Mouse (Mus musculus) embryo, embryonic 11.5 days (tissue): ENCODE results near the gene Hist2h2aa1.
A peak's percentile ranks its signal among the peaks of the same experiment; 100 is the strongest.
"Not testable (repeated sequence)": the region's sequence is repeated elsewhere in the genome, so short reads cannot be mapped to it uniquely, and the experiment has no call there.

Experiments
- DNase-seq: peaks from one replicate; pipeline ENCODE4 v3.0.0-alpha.2; 2012; ENCODE audit warnings: low read depth, low spot score

The Hist2h2aa1 gene

DNA sequence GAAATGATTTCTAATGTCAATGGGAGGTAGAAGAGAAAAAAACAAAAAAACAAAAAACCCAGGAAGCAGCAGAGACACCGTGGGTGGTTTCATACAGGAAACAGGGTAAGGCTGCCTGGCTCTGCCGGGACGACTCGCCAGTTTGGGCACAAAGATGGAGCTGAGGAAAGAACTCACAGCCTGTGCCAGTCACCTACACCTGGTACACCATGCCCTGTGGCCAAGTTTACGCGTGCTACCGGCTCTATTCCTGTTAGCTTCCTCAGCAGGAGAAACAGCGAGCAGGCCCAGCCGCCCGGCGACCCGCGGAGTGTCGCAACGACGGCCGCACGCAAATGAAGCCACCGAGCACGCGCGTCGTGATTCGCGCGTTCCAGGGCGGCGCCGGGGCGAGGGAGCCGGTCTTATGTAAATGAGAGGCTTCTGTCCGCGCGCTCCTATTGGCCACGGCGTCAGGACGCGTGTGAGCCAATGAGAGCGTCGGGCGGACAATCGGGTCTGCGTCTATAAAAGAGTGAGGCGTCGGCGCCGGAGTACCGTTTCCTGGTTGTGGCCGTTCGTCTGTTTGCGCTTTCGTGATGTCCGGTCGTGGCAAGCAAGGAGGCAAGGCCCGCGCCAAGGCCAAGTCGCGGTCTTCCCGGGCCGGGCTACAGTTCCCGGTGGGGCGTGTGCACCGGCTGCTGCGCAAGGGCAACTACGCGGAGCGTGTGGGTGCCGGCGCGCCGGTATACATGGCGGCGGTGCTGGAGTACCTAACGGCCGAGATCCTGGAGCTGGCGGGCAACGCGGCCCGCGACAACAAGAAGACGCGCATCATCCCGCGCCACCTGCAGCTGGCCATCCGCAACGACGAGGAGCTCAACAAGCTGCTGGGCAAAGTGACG, at the start of gene Hist2h2aa1:
Hist2h2aa1 (plus strand) TSS at position 495 of the 884 bp plus-strand sequence.
- not testable (repeated sequence) for DNase-seq

GRCm38 (mm10) chr3:96195616-96196313, 49.5 kb upstream of the Hist2h2aa1 start:
- DNase-seq, result no peak

GRCm38 (mm10) chr3:96196437-96197128, 48.7 kb upstream of the Hist2h2aa1 start:
- no peak for DNase-seq

GRCm38 (mm10) chr3:96197129-96197749, 48.1 kb upstream of the Hist2h2aa1 start:
- DNase-seq, result peak; percentile 85

- DNase-seq, result no peak
Observed at GRCm38 (mm10) chr3:96198181-96198580, 47.1 kb upstream of the Hist2h2aa1 start.

GRCm38 (mm10) chr3:96198601-96199251, 46.6 kb upstream of the Hist2h2aa1 start:
- not testable (repeated sequence) for DNase-seq

DNA sequence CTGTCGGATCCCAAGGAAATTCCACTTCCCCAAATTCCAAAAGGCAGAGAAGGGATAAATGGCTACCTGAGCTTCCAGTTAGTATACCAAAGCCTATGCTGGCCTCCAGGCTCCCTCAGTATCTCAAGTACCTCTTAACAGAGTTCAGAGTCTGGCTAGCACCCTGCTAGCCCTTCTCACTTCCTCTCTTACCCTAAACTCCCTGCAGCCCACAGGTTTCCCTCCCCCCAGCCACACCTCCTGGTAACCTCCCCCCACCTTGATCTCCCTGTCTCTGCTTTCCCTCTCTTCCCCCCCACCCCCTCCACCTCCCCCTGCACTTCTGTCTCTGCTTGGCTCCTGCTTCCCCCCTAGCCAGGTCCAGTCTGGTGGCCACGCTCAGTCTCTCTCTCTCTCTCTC, 45.6 kb upstream of the Hist2h2aa1 start:
- no peak for DNase-seq

GRCm38 (mm10) chr3:96207819-96208218, 37.5 kb upstream of the Hist2h2aa1 start:
- DNase-seq, result no peak

DNA sequence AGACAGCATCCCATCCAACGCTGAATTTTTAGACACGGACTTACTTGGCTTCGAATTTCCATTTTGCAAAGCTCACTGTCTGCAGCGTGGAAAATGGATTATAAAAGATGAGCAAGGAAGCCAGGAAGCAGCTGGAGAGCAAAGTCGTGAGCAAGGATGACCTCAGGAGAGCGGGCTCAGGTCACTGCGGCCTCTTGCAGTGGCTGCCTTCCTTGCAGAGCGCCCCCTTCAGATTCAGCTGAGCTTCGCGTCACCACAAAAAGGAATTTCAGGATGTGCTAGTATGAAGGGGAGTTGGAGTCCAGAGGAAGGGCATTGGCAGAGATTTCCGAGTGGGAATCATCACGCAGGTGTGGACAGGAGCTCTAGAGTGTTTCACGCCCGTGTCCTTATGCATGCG, 36.1 kb upstream of the Hist2h2aa1 start:
- no peak for DNase-seq

- DNase-seq, result no peak
Observed at GRCm38 (mm10) chr3:96219191-96219641, 26.1 kb upstream of the Hist2h2aa1 start.

- DNase-seq, result no peak
Observed at GRCm38 (mm10) chr3:96219661-96220130, 25.6 kb upstream of the Hist2h2aa1 start, which contains the start of the genes Bola1 and Hist2h2ab. Gene Bola1 (minus strand): TSS chr3:96219709. Gene Hist2h2ab (plus strand): TSS chr3:96219865.

DNA sequence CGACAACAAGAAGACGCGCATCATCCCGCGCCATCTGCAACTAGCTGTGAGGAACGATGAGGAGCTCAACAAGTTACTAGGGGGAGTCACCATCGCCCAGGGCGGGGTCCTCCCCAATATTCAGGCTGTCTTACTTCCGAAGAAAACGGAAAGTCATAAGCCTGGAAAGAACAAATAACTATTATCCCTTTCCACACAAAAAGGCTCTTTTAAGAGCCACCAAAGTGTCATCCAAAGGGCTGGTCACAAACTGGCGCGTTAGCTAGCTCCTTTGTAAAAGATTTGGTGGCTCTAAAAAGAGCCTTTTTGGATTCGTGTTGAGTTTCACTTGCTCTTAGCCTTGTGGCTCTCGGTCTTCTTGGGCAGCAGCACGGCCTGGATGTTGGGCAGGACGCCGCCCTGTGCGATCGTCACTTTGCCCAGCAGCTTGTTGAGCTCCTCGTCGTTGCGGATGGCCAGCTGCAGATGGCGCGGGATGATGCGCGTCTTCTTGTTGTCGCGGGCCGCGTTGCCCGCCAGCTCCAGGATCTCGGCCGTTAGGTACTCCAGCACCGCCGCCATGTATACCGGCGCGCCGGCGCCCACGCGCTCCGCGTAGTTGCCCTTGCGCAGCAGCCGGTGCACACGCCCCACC, 25.0 kb upstream of the Hist2h2aa1 start:
- DNase-seq, result not testable (repeated sequence)

- peak; percentile 85 for DNase-seq
Observed at GRCm38 (mm10) chr3:96220765-96221639, 24.3 kb upstream of the Hist2h2aa1 start, which contains the start of the genes Hist2h2ac and Hist2h2be. Gene Hist2h2ac (minus strand): TSS chr3:96220880. Gene Hist2h2be (plus strand): TSS chr3:96221119.

DNA sequence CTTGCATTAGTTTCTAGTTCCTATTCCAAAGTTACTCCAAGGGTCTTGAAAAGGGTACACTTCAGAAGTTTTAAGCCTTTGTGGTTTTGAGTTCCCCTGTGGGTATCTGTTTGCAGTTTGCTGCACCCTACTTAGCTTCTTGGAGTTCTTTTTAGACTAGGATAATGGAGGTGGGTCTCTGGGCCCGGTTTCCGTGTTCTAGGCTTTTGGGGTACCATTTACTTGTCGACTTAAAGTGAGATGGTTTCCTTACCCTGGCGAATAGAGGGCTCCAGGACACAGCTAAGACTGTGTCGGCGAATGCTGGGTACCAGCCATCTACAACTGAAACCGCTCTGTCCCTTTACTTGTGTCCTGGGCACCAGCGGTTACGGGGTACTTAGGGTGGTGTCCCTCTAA, 23.7 kb upstream of the Hist2h2aa1 start:
- DNase-seq, result no peak

DNA sequence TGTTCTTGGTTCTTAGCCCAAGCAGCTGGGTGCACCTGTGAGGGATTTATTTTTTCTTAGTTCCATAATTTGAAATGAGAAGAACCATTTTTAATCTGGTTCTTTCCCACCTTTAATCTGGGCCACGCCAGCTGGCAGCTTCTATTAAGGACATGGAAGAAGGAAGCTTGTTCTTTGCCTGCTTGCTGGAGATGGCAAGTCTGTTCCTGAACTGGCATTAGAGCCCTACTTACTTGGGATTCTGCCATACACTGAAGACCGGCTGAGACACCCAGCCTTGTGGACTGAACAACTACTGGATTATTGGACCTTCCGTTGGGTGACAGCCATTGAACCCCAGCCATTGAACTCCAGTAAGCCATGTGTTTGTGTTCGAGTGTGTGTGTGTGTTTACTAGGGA, 22.5 kb upstream of the Hist2h2aa1 start:
- DNase-seq, result no peak

GRCm38 (mm10) chr3:96225421-96225820, 19.9 kb upstream of the Hist2h2aa1 start:
- no peak for DNase-seq

GRCm38 (mm10) chr3:96226695-96227648, 18.3 kb upstream of the Hist2h2aa1 start:
- DNase-seq, result no peak

DNA sequence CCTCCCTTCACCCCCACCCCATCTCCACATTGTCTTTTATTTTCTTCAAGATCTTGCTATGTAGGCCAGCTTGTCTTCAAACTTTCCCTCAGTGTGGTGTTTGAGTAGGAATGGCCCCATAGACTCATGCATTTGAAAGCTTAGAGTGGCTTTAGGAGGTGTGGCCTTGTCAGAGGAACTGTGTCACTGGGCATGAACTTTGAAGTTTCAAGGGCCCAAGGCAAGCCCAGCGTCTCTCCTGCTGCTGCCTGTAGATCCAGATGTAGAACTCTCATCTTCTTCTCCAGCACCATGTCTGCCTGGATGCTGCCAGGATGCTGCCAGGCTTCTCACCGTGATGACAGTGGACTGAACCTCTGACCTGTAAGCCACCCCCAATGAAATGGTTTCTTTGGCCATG, 16.5 kb upstream of the Hist2h2aa1 start:
- no peak for DNase-seq
